Mouse (Mus musculus) intestine, embryonic 15.5 days (tissue): ENCODE measurements around the gene Spata7. TPM values are rescaled to one million over a fixed set of nuclear protein-coding genes. Genes with fewer than 3 reads are reported as not detected.
"Not testable (repeated sequence)": the region's sequence is repeated elsewhere in the genome, so short reads cannot be mapped to it uniquely, and the experiment has no call there.

Experiments used
- ATAC-seq: fragments of 200-750 bp; cut with Nextera tagmentation; 2 replicates; pipeline ENCODE4 v1.8.0; 2017; ENCODE audit warnings: moderate TSS enrichment, moderate library complexity
- H3K27ac ChIP-seq: fragments of 300-500 bp; sonication (generic); 2 replicates; pipeline ENCODE4 v1.5.1; 2015; ENCODE audit warnings: mild to moderate bottlenecking, inconsistent platforms
- H3K27me3 ChIP-seq: fragments of 300-500 bp; sonication (generic); replicated peaks from 2 replicates; pipeline ENCODE4 v1.6.1; 2015; ENCODE audit warnings: inconsistent platforms
- H3K36me3 ChIP-seq: fragments of 300-500 bp; sonication (generic); 2 replicates; pipeline ENCODE4 v1.6.1; 2015; ENCODE audit warnings: inconsistent platforms
- H3K4me1 ChIP-seq: fragments of 300-500 bp; sonication (generic); replicated peaks from 2 replicates; pipeline ENCODE4 v1.6.1; 2015; ENCODE audit warnings: inconsistent platforms
- H3K4me2 ChIP-seq: fragments of 300-500 bp; sonication (generic); replicated peaks from 2 replicates; pipeline ENCODE4 v1.6.1; 2015; ENCODE audit warnings: mild to moderate bottlenecking, inconsistent platforms
- H3K4me3 ChIP-seq: fragments of 300-500 bp; sonication (generic); replicated peaks from 2 replicates; pipeline ENCODE4 v1.5.1; 2015; ENCODE audit warnings: inconsistent platforms
- H3K9ac ChIP-seq: fragments of 300-500 bp; sonication (generic); 2 replicates; pipeline ENCODE4 v1.6.1; 2015; ENCODE audit warnings: inconsistent platforms
- H3K9me3 ChIP-seq: fragments of 300-500 bp; sonication (generic); 2 replicates; pipeline ENCODE4 v1.6.1; 2016; ENCODE audit warnings: inconsistent platforms
- WGBS: fragments of 180-500 bp; shearing (Covaris S2); methylation state at CpG from one replicate; pipeline ENCODE4 v1.1.7; 2015; 5-methylcytosine and 5-hydroxymethylcytosine counted together
- polyA plus RNA-seq: library from polyadenylated mRNA; unstranded; fragments of >200 nt; fragmentation: Nextera tagmentation; extraction: Ambion mirVana; gene quantifications from 2 replicates; pipeline ENCODE4 v1.2.1, GENCODE M21; 2015

Spata7 gene
- polyA plus RNA-seq, 1 experiment from 2014 or later: 10.8 TPM

DNA sequence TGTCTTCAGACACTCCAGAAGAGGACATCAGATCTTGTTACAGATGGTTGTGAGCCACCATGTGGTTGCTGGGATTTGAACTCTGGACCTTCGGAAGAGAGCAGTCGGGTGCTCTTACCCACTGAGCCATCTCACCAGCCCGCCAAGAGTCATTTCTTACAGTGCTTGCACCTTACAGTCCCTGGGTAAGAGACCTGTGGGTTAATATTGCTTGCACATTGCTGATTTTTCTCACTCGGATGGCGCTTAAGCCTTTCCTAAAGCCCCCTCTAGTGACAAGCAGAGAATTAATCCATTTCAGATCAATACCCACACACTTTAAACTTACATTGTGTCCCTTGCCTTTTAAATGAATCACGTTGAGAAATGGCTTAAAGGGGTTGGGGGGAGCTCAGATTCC, 7.0 kb upstream of the Spata7 start:
- not testable (repeated sequence) for H3K9ac ChIP-seq, H3K27me3 ChIP-seq, H3K4me2 ChIP-seq, H3K36me3 ChIP-seq, H3K4me1 ChIP-seq, ATAC-seq, H3K4me3 ChIP-seq, H3K9me3 ChIP-seq, H3K27ac ChIP-seq
- WGBS: 51% methylated on average over 6 of the region's 6 CpGs

DNA sequence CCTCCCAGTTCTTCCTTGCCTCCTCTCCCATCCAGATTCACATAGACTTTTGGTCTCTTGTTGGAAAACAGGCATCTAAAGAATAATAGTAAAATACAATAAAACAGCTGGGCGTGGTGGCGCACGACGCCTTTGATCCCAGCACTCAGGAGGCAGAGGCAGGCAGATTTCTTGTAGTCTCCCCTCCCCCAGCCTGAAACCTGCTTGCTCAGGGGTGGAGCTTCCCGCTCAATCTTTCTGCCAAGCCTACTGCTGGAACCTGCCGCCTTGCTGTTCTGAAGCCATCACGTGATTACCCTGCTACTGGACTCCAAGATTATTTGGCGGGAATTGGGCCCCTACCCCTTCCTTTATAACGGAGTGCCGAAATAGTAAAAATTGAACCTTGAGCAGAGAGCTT, 4.7 kb upstream of the Spata7 start:
- not testable (repeated sequence) for H3K4me2 ChIP-seq, H3K4me1 ChIP-seq, H3K27ac ChIP-seq, ATAC-seq, H3K36me3 ChIP-seq, H3K27me3 ChIP-seq, H3K9ac ChIP-seq, H3K4me3 ChIP-seq, H3K9me3 ChIP-seq
- WGBS: 92% methylated on average over 10 of the region's 10 CpGs

DNA sequence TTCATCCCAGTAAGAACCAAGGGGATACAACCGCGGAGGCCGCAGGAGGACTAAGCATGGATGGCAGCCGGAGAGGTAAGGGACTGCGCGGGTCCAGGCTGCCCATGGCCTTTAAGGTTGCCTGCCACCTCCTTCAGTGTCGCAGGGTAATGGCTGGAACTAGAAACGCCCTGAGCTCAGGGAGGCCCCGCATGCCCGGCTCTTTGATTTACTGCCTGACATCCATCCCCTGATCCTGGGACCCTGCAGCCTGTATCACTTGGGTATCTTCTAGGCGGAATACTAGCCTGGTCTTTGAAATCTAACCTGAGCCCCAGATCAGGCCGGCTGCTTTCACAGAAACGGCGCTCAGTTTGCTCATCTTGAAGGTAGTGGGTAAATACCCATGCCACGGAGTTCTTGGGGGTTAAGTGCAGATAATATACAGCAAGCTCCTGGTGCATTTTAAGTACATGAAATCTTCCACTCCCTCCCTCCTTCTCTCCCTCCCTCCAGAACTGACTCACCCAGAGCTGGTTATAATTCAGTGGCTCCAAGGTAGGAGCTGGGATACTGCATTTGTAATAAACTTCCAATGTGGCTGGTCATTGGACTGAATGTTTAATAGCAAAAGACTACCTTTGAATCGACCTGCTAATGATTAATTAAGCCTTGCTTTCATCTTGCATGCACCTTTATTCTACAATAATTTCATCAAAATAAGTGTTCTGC, 458 bp downstream of the Spata7 start:
- WGBS: 1% methylated on average over 16 of the region's 16 CpGs
- H3K4me1 ChIP-seq: 0 out of 2 replicates have a peak, but pooled peaks cover 2% of the 10 kb centered on the region
- no peaks in the 10 kb centered on the region for H3K36me3 ChIP-seq
- H3K27me3 ChIP-seq: no peaks in the 10 kb centered on the region
- peak overlapping the region; percentile 68 for H3K4me2 ChIP-seq
- peak overlapping the region; percentile 37; the same call in 1 of the 2 replicates for H3K27ac ChIP-seq
- H3K9me3 ChIP-seq: no peaks in the 10 kb centered on the region
- ATAC-seq: peak; percentile 92
- H3K9ac ChIP-seq: peak overlapping the region; percentile 63
- peak overlapping the region; percentile 74 for H3K4me3 ChIP-seq

DNA sequence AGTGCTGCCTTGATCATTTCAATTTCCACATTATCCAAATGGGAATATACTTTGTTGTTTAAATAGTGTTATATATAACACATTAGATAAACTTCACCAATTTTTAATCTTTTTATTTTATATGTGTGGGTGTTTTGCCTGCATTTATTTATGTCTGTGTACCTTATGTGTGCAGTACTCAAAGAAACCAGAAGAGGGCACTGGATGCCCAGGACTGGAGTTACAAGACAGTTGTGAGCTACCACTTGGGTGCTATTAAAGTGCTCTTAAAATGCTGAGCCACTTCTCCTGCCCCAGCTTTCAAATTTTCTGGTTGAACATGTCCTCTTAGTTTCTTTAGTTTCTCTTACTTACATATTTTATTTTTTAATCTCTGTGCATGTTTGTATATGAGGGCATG, 16.9 kb downstream of the Spata7 start:
- H3K27me3 ChIP-seq: no peaks in the 10 kb centered on the region
- no peak overlapping the region for H3K4me3 ChIP-seq
- no peak for ATAC-seq
- no peaks in the 10 kb centered on the region for H3K4me1 ChIP-seq
- no peaks in the 10 kb centered on the region for H3K36me3 ChIP-seq
- no peak overlapping the region for H3K27ac ChIP-seq
- H3K4me2 ChIP-seq: no peak overlapping the region
- H3K9me3 ChIP-seq: no peaks in the 10 kb centered on the region
- H3K9ac ChIP-seq: no peak overlapping the region

DNA sequence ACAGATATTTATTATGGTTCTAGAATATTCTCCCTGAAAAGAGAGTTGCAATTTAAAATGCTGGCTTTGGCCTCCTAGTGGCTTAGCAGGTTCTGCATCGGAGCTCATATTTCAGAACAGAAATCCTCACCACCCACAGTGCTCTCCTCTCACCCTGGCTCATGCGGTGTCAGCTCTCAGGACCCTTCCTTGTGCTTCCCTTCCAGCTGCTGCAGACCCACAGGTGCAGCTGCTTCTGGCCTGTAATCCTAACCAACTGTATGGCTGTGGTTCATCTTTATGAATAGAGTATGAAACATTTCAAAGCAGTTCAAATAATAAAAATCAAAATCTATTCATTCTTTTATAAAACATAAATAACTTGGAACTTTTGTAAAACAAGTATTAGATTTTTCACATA, 28.9 kb downstream of the Spata7 start:
- no peak overlapping the region for H3K4me2 ChIP-seq
- 68% methylated on average over 2 of the region's 2 CpGs for WGBS
- ATAC-seq: no peak

DNA sequence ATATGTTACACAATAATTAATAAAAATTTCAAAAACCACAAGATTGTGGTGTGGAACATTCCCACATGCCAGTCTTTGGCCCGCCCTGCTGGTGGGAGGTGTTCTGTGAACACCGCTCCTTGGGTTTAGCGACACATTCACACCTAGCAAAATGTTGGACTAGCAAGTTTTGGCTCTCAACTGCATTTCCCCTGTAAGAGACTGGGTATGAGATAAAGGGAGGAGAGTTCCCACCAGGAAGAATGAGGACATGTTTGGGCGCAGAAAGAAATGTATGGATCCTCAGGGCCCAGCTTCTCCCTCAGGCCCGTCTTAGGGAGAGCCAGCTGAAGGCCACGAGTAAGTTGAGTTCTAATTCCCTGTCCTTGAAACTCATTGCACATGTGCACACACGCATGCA, 34.7 kb downstream of the Spata7 start:
- H3K4me2 ChIP-seq: no peak overlapping the region
- 90% methylated on average over 7 of the region's 7 CpGs for WGBS
- ATAC-seq: no peak

More for the DNA sequence above, 28.9 kb downstream of the Spata7 start:
- no peak overlapping the region for H3K27ac ChIP-seq
- H3K9me3 ChIP-seq: no peaks in the 10 kb centered on the region
- H3K4me1 ChIP-seq: no peaks in the 10 kb centered on the region
- H3K27me3 ChIP-seq: no peaks in the 10 kb centered on the region
- H3K36me3 ChIP-seq: no peaks in the 10 kb centered on the region
- no peak overlapping the region for H3K4me3 ChIP-seq
- no peak overlapping the region for H3K9ac ChIP-seq

DNA sequence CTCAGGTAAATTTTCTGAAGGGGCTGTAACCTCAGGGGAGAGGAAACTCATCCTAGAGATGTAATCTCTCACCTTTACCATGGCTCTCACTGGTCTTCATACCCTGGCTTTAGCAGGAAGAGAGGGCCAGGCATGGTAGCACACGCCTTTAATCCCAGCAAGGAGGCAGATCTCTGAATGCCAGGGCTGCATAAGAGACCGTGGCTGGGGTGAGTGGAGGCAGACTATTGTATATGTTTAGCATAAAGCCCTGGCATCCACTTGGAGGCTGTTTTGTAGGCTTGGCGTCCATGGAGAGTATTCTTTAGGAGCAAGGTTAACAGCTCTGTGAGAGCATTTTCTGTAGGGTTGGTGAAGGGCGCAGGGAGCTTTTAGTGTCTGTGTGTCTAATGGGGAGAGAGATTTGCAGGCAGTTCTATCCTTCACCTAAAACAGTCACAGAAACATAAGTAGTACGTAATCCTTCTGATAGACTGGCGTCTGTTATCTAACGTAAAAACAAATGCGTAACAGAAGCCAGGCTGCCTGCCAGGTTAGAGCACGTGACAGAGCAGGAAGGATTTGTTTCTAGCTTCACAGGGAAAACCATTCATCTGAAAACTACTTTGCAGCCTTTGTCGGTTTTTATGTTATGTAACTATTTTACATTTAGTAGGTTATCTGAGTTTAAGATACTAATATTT, 40.3 kb downstream of the Spata7 start:
- Histone ChIP-seq H3K9me3 (no peaks in the 10 kb centered on the region), H3K36me3 (no peaks in the 10 kb centered on the region), H3K4me2 (no peak overlapping the region), H3K4me3 (no peak overlapping the region), H3K27ac (no peak overlapping the region), H3K4me1 (no peaks in the 10 kb centered on the region), H3K9ac (no peak overlapping the region), H3K27me3 (no peaks in the 10 kb centered on the region)
- peak; percentile 71 for ATAC-seq
- WGBS: 39% methylated on average over 10 of the region's 10 CpGs

More for the DNA sequence above, 34.7 kb downstream of the Spata7 start:
- H3K9me3 ChIP-seq: no peaks in the 10 kb centered on the region
- H3K4me1 ChIP-seq: no peaks in the 10 kb centered on the region
- H3K27me3 ChIP-seq: no peaks in the 10 kb centered on the region
- no peak overlapping the region for H3K4me3 ChIP-seq
- no peaks in the 10 kb centered on the region for H3K36me3 ChIP-seq
- H3K9ac ChIP-seq: no peak overlapping the region
- H3K27ac ChIP-seq: no peak overlapping the region

DNA sequence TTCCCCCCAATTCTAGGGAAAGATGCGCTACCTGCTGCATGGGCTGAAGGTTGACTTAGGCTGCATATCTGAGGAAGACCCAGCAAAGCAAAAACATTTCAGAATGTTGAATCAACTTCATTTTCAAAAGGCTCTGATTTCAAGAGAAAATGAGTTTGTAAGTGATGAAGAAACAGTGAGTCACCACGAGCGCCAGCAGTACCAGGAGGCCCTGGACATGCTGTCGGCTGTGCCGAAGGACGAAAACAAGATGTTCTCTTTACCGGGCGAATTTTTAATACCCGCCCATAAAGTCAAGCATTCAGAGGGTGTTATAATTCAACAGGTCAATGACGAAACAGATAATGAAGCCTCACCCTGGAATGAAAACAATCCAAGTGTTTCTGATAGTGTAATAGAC, 41.1 kb downstream of the Spata7 start:
- no peak for ATAC-seq
- WGBS: 72% methylated on average over 10 of the region's 10 CpGs
- no peaks in the 10 kb centered on the region for H3K4me1 ChIP-seq

DNA sequence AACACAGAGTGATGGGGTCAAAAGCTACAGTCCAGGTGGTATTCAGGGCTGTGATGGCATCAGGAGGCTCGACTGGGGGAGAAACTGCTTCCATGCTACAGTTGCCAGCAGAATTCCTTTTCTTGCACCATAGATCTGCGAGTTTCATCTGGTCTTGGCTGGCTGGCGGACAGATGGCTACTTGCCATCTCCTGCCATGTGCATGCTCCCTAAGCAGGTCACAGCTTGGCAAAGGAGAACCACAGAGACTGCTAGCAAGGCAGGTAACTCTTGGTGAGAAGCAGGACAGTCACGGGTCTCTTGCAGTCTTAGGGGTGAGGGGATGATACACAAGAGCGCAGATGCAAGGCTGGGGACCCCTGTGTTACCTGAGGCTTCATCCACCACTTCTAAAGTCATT, 41.9 kb downstream of the Spata7 start:
- ATAC-seq: no peak
- no peak overlapping the region for H3K4me3 ChIP-seq
- H3K36me3 ChIP-seq: no peaks in the 10 kb centered on the region
- H3K9ac ChIP-seq: no peak overlapping the region
- H3K27me3 ChIP-seq: no peaks in the 10 kb centered on the region
- H3K4me1 ChIP-seq: no peaks in the 10 kb centered on the region
- WGBS: 86% methylated on average over 5 of the region's 5 CpGs
- no peaks in the 10 kb centered on the region for H3K9me3 ChIP-seq
- no peak overlapping the region for H3K27ac ChIP-seq
- H3K4me2 ChIP-seq: no peak overlapping the region

More for the DNA sequence above, 41.1 kb downstream of the Spata7 start:
- Histone ChIP-seq H3K4me3 (no peak overlapping the region), H3K9me3 (no peaks in the 10 kb centered on the region), H3K4me2 (no peak overlapping the region), H3K9ac (no peak overlapping the region), H3K36me3 (no peaks in the 10 kb centered on the region), H3K27ac (no peak overlapping the region), H3K27me3 (no peaks in the 10 kb centered on the region)

DNA sequence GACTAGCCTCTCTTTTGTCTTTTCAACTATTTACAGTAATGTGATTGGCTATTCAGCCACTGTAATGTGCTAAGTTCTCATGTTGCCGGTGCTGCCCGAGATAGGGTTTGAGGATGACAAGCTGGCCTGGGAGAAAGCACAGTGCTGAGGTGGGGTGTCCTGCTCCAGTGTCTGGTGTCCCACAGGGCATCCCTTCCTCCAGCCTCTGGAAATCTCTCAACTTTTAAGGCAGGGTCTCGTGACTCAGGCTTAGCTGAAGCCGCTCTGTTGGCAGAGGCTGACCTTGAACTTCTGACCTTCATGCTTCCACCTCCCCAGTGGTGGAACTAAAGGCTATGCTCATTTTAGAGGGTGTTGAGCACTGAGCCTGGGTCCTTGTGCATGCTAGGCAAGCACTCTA, 42.5 kb downstream of the Spata7 start:
- ATAC-seq: no peak
- Histone ChIP-seq H3K27ac (no peak overlapping the region), H3K4me2 (no peak overlapping the region), H3K4me3 (no peak overlapping the region), H3K9ac (no peak overlapping the region), H3K4me1 (no peaks in the 10 kb centered on the region), H3K9me3 (no peaks in the 10 kb centered on the region), H3K36me3 (no peaks in the 10 kb centered on the region), H3K27me3 (no peaks in the 10 kb centered on the region)
- 74% methylated on average over 4 of the region's 4 CpGs for WGBS

DNA sequence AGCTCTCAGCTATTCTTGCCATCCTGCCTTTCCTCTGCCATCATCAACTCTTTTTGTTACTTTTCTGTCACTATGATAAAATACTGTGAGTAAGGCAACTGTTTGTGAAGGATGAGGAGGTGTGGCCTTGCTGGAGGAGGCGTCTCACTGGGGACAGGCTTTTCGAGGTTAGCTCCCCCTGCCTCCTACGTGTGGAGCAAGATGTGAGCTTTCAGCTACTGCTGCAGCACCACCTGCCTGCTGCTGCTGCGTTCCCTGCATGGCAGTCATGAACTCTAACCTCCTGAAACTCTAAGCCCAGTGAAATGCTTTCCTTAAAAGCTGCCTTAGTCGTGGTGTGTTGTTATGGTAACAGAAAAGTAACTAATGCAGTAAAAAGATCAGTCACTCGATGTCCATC, 45.9 kb downstream of the Spata7 start:
- WGBS: 66% methylated on average over 6 of the region's 6 CpGs

DNA sequence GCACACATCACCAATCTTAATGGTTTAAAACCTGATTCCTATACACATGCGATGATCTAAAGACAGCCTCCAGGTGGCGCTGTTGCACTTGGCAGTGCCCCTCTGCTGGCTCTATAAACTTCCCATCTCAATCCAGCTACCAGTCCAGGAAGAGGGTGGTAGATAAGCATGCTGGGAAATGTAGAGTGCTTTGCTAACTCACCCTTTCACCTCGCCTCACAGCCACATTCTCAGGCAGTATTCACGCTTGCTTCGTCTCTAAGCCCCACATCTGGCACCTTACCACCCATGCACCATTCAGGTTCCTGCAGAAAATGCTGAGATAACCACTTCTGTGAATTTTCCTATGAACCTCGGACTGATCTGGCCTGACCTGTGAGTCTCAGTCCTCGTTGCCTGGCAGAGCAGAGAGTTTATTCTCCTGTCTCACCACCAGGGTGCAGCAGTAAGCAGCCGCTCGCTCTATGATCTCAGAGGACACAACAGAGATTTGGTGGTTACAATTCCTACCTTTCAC, 46.7 kb downstream of the Spata7 start:
- peak overlapping the region; percentile 29 for H3K4me3 ChIP-seq
- H3K9ac ChIP-seq: peak overlapping the region; percentile 14; the same call in 1 of the 2 replicates
- no peaks in the 10 kb centered on the region for H3K27me3 ChIP-seq
- no peaks in the 10 kb centered on the region for H3K4me1 ChIP-seq
- ATAC-seq: peak; percentile 92
- H3K36me3 ChIP-seq: 0 out of 2 replicates have a peak, but pooled peaks cover 5% of the 10 kb centered on the region
- H3K4me2 ChIP-seq: peak overlapping the region; percentile 46
- peak overlapping the region; percentile 44 for H3K27ac ChIP-seq
- H3K9me3 ChIP-seq: no peaks in the 10 kb centered on the region
- WGBS: 17% methylated on average over 9 of the region's 9 CpGs

More for the DNA sequence above, 45.9 kb downstream of the Spata7 start:
- Histone ChIP-seq H3K4me2 (no peak overlapping the region), H3K4me1 (no peaks in the 10 kb centered on the region), H3K4me3 (no peak overlapping the region), H3K9ac (no peak overlapping the region), H3K27ac (no peak overlapping the region), H3K9me3 (no peaks in the 10 kb centered on the region), H3K27me3 (no peaks in the 10 kb centered on the region), H3K36me3 (no peaks in the 10 kb centered on the region)
- ATAC-seq: no peak
